Mouse (Mus musculus) gastrocnemius, adult 18-20 months (tissue): ENCODE measurements around the gene Cst7. TPM values are rescaled to one million over a fixed set of nuclear protein-coding genes. Genes with fewer than 3 reads are reported as not detected.

ENCODE experiments used
- DNase-seq: peaks from one replicate; pipeline ENCODE4 v3.0.0; 2021; ENCODE audit warnings: low spot score
- total RNA-seq, 2 experiments: library from RNA; stranded (reverse); gene quantifications; 2 replicates each; pipeline ENCODE4 v1.2.3; 2021

Cst7 gene
- total RNA-seq, 2 experiments from 2014 or later: not detected

DNA sequence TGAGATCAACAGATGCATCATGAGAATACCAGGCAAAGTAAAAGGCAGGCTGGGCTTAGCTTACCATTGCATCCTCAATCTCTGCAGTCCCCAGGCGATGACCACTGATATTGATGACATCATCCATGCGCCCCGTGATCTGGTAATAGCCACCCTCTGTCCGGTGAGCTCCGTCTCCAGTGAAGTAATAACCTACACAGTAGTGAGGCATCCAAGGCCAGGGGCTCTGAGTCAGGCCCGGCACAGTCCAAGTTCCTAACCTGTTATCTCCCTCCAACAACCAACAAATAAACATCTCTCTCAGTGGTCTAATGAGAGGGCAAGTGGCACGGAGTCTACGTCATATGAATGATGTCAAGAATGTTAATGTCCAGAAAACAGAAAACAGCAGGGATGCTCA, 54.7 kb downstream of the Cst7 start:
- DNase-seq: no peak

DNA sequence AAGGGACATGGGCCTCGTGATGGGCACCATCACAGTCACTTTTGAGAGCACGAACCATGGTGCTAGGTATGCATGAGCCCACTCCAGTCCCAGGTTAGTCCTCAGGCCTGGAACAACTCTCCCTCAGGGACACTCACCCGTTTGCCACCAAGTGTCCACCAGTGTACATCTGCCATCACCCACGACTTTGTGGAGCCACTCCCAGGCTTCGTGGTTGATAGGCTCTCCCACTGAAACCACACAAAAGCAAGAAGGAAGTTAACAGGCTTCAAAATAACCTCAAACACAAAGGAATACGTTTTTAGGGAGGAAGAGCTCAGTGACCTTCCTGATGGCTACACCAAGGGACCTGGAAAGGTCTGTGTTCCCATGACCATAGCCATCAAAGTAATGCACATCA, 56.9 kb downstream of the Cst7 start:
- no peak for DNase-seq

Other genes starting within 250 kb of the Cst7 start
- 1 to 10 TPM in 1 of 2 experiments, not detected in 1; 2.1 TPM for gene Gm10130, start 246.7 kb upstream of the Cst7 start, total RNA-seq
- under 1 TPM; 0.55 to 0.95 TPM for gene 3300002I08Rik, start 207.7 kb upstream of the Cst7 start, total RNA-seq
- 1 to 10 TPM; 1.6 to 2.1 TPM for gene Zfp442, start 118.9 kb upstream of the Cst7 start, total RNA-seq
- not detected for gene Zfp345, start 85.3 kb upstream of the Cst7 start, total RNA-seq
- gene Apmap, start 38.2 kb downstream of the Cst7 start, total RNA-seq: 10 to 100 TPM; 19.3 to 20.4 TPM
- 10 to 100 TPM; 19.9 to 26.2 TPM for gene Acss1, start 98.1 kb downstream of the Cst7 start, total RNA-seq
- gene Vsx1, start 118.9 kb downstream of the Cst7 start, total RNA-seq: not detected
- gene Entpd6, start 178.6 kb downstream of the Cst7 start, total RNA-seq: 1 to 10 TPM; 8.0 to 8.8 TPM
- gene Pygb, start 216.3 kb downstream of the Cst7 start, total RNA-seq: 1 to 10 TPM; 4.5 to 5.5 TPM